Mouse (Mus musculus) liver, adult 10 weeks (tissue): Measurements from ENCODE around the gene Slc25a39. TPM values are rescaled to one million over a fixed set of nuclear protein-coding genes. Genes with fewer than 3 reads are reported as not detected.

Experiments used
- polyA plus RNA-seq: library from polyadenylated mRNA; stranded (reverse); fragments of 350-450 nt; fragmentation: Illumina TruSeq; extraction: RNeasy Lipid Tissue Mini Kit (QIAGEN cat#74804); gene quantifications from one replicate; pipeline ENCODE4 v1.2.3, GENCODE M21; 2014; ENCODE audit warnings: low read depth, low replicate concordance

The Slc25a39 gene
- polyA plus RNA-seq: 57.4 TPM

GRCm38 (mm10) chr11:102407834-102408215 lies at the start of gene Slc25a39:
Gene Slc25a39 (minus strand): TSS chr11:102407946.

DNA sequence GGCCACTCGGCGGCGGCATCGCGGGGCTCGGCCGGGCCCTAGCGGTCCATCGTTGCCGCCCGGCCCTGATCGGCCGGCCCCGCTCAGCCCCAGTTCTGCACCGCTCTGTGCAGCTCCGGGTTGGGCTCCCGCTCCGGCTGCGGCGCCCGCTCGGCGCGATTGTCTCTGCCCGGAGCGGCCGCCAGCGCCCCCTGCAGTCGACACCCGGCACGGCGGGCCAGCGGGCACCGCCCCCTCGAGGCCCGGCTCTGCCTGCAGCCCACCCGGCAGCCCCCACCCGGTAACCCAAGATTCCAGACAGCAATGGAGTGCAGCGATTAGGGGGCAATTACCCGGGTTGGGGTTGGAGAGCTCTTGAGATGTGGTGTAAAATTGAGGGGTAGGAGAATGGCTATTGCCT lies 39.8 kb upstream of the Slc25a39 start, which contains the start of gene Fam171a2:
TSS of gene Fam171a2 (minus strand) at position 186 of the 400 bp plus-strand sequence.

GRCm38 (mm10) chr11:102430121-102431017 lies 22.6 kb upstream of the Slc25a39 start, which contains the start of gene Grn:
Gene Grn (plus strand): TSS chr11:102430315.

DNA sequence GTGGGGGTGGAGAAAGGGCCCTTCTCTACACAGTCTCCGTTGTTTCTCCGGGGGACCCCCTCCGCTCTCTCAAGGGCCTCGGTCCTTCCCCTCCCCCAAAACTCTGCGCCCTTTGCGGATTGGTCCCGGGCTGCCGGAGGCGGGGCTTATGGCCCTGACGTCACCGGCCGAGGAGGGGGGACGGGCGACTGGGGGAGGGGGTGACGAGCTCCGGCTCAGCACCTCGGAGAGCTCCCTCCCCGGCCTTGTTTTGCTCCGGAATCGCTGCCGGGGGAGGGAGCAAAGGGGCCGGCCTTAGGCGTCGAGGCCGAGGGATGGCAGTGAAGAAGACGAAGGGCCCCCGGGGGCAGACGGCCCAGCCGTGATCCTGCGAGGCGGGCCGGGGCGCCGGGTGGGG lies 14.5 kb downstream of the Slc25a39 start, which contains the start of gene Rundc3a:
TSS of gene Rundc3a (plus strand) at position 166 of the 397 bp plus-strand sequence.

DNA sequence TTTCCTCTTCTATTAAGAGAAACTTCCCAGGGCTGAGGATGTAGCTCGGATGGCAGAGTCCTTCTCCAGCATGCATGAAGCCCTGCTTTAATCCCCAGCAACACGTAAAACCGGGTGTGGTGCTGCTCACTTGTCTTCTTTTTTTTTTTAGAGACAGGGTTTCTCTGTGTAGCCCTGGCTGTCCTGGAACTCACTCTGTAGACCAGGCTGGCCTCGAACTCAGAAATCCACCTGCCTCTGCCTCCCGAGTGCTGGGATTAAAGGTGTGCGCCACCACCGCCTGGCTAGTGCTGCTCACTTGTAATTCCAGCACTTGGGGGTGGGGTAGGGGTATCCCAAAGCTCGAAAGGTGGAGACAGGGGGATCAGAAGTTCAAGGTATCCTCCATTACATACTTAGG lies 41.6 kb downstream of the Slc25a39 start, which contains the start of gene Slc4a1:
TSS of gene Slc4a1 (minus strand) at position 101 of the 400 bp plus-strand sequence.

Other genes starting within 250 kb of the Slc25a39 start
- gene Lsm12, start 222.7 kb downstream of the Slc25a39 start, polyA plus RNA-seq: 28.2 TPM
- gene G6pc3, start 218.3 kb downstream of the Slc25a39 start, polyA plus RNA-seq: not detected
- gene Hdac5, start 177.8 kb downstream of the Slc25a39 start, polyA plus RNA-seq: 3.7 TPM
- gene BC030867, start 159.1 kb downstream of the Slc25a39 start, polyA plus RNA-seq: not detected
- not detected for gene Asb16, start 139.2 kb downstream of the Slc25a39 start, polyA plus RNA-seq
- gene Tmub2, start 123.0 kb downstream of the Slc25a39 start, polyA plus RNA-seq: 3.8 TPM
- gene Atxn7l3, start 111.3 kb downstream of the Slc25a39 start, polyA plus RNA-seq: 3.3 TPM
- gene Ubtf, start 88.2 kb downstream of the Slc25a39 start, polyA plus RNA-seq: 12.1 TPM
- not detected for gene Slc4a1, start 41.7 kb downstream of the Slc25a39 start, polyA plus RNA-seq
- not detected for gene Rundc3a, start 14.5 kb downstream of the Slc25a39 start, polyA plus RNA-seq
- gene Grn, start 22.4 kb upstream of the Slc25a39 start, polyA plus RNA-seq: 12.5 TPM
- gene Fam171a2, start 39.7 kb upstream of the Slc25a39 start, polyA plus RNA-seq: not detected
- gene Itga2b, start 62.2 kb upstream of the Slc25a39 start, polyA plus RNA-seq: not detected
- gene Gpatch8, start 148.4 kb upstream of the Slc25a39 start, polyA plus RNA-seq: 8.2 TPM
- gene Gm11627, start 171.5 kb upstream of the Slc25a39 start, polyA plus RNA-seq: not detected
- not detected for gene Fzd2, start 196.4 kb upstream of the Slc25a39 start, polyA plus RNA-seq